Mouse (Mus musculus) lung, postnatal 10 days (tissue): ENCODE measurements around the gene Reg3b.
"Not testable (repeated sequence)": the region's sequence is repeated elsewhere in the genome, so short reads cannot be mapped to it uniquely, and the experiment has no call there.

Experiments used
- DNase-seq: peaks from one replicate; pipeline ENCODE4 v3.0.0; 2021

Gene Reg3b

GRCm38 (mm10) chr6:78370357-78370756 is at the start of gene Reg3b:
Reg3b (plus strand) TSS chr6:78370657.
- no peak for DNase-seq

GRCm38 (mm10) chr6:78327798-78328197 is 42.7 kb upstream of the Reg3b start:
- DNase-seq = no peak

GRCm38 (mm10) chr6:78329166-78329565 is 41.3 kb upstream of the Reg3b start:
- DNase-seq = no peak

GRCm38 (mm10) chr6:78331919-78332569 is 38.4 kb upstream of the Reg3b start:
- no peak for DNase-seq

- DNase-seq = no peak
Measured at GRCm38 (mm10) chr6:78340296-78340695, 30.2 kb upstream of the Reg3b start.

- DNase-seq = no peak
Measured at GRCm38 (mm10) chr6:78341689-78342088, 28.8 kb upstream of the Reg3b start.

- DNase-seq = no peak
Measured at GRCm38 (mm10) chr6:78361971-78362563, 8.4 kb upstream of the Reg3b start.

GRCm38 (mm10) chr6:78378765-78379164 is 8.3 kb downstream of the Reg3b start, which contains the start of gene Reg3d:
Reg3d (minus strand) TSS chr6:78378865.
- DNase-seq = no peak

GRCm38 (mm10) chr6:78380409-78380808 is 10.0 kb downstream of the Reg3b start, which contains the start of gene Reg3a:
Reg3a (plus strand) TSS chr6:78380709.
- no peak for DNase-seq

- DNase-seq = no peak
Measured at GRCm38 (mm10) chr6:78385609-78386008, 15.2 kb downstream of the Reg3b start.

GRCm38 (mm10) chr6:78395323-78395722 is 24.9 kb downstream of the Reg3b start, which contains the start of gene Reg2:
Reg2 (plus strand) TSS chr6:78395623.
- not testable (repeated sequence) for DNase-seq

GRCm38 (mm10) chr6:78422411-78422810 is 52.0 kb downstream of the Reg3b start, which contains the start of gene Reg1:
Reg1 (plus strand) TSS chr6:78422711.
- DNase-seq = not testable (repeated sequence)
